21 mouse cellular contexts compared by ENCODE assay signal in genomic region chr1:168408757-168409156, GRCm38 (mm10). TPM values are rescaled to one million over a fixed set of nuclear protein-coding genes. Genes with fewer than 3 reads are reported as not detected.
A peak's percentile ranks its signal among the peaks of the same experiment; 100 is the strongest.
DNase-seq lines count a peak whose midpoint lies in the region; ATAC-seq and TF ChIP-seq lines count a peak whose summit lies in the region.
"Had no signal": no experiment of that assay in that cellular context is flagged by ENCODE, and none has a peak within 500 bp of the region (broad histone marks: within the 10 kb centered on the region; RNA-seq: fewer than 3 reads in every experiment).

No protein-coding gene starts in this region.

- DNase-seq in heart, embryonic 10.5 days (ENCODE audit: low spot score) = no peak
- DNase-seq in heart, adult 8-10 months (ENCODE audit: low spot score) = no peak
- no peak for DNase-seq in kidney, postnatal 36 days
- no peak for DNase-seq in neural tube, embryonic 11.5 days (ENCODE audit: low spot score)
- DNase-seq in spleen, postnatal 36 days (ENCODE audit: low spot score in 2 of 2) = no peak
- DNase-seq: B cell, adult 2 months; cerebellum, adult 8-10 months; gastrocnemius, postnatal 14 days; layer of hippocampus, postnatal 36 days; lung, postnatal 36 days; thymus, postnatal 36 days had no signal

- H3K27ac ChIP-seq in heart, embryonic 10.5 days = peak overlapping the region; percentile 3; the same call in 1 of the 2 replicates
- peak overlapping the region; percentile 81 for H3K27ac ChIP-seq in kidney, embryonic 15.5 days
- peak overlapping the region; percentile 29; the same call in 1 of the 2 replicates for H3K27ac ChIP-seq in neural tube, embryonic 11.5 days (ENCODE audit: low read depth, low read length)
- no peak overlapping the region for H3K27ac ChIP-seq in neural tube, embryonic 15.5 days (replicated peaks)
- H3K27ac ChIP-seq in olfactory bulb, adult 2 months (ENCODE audit: insufficient read depth, low read depth, low read length) = 0 out of 2 replicates have a peak overlapping the region, but pooled peaks have one; percentile 6
- H3K27ac ChIP-seq: hindbrain, embryonic 15.5 days; intestine, embryonic 15.5 days; limb, embryonic 15.5 days; liver, embryonic 15.5 days had no signal

- no peaks in the 10 kb centered on the region for H3K27me3 ChIP-seq in heart, embryonic 10.5 days (ENCODE audit: insufficient read depth, poor library complexity, severe bottlenecking)
- no peaks in the 10 kb centered on the region for H3K27me3 ChIP-seq in kidney, embryonic 15.5 days
- no peaks in the 10 kb centered on the region for H3K27me3 ChIP-seq in neural tube, embryonic 11.5 days (ENCODE audit: control insufficient read depth, insufficient read depth, low read length)
- no peaks in the 10 kb centered on the region for H3K27me3 ChIP-seq in neural tube, embryonic 15.5 days (replicated peaks)
- H3K27me3 ChIP-seq: heart, embryonic 12.5 days; hindbrain, embryonic 15.5 days; intestine, embryonic 15.5 days; limb, embryonic 15.5 days; liver, embryonic 15.5 days had no signal

- H3K9ac ChIP-seq in kidney, embryonic 15.5 days = no peak overlapping the region
- no peak overlapping the region for H3K9ac ChIP-seq in neural tube, embryonic 11.5 days (ENCODE audit: low read length)
- H3K9ac ChIP-seq in neural tube, embryonic 15.5 days (replicated peaks) = no peak overlapping the region
- H3K9ac ChIP-seq: heart, embryonic 12.5 days; hindbrain, embryonic 15.5 days; intestine, embryonic 15.5 days; limb, embryonic 15.5 days; liver, embryonic 15.5 days had no signal

- H3K4me1 ChIP-seq in heart, embryonic 10.5 days = peaks cover 78% of the 10 kb centered on the region
- H3K4me1 ChIP-seq in kidney, embryonic 15.5 days = peaks cover 90% of the 10 kb centered on the region
- H3K4me1 ChIP-seq in neural tube, embryonic 11.5 days (ENCODE audit: control insufficient read depth, insufficient read depth, low read length) = peaks cover 46% of the 10 kb centered on the region
- H3K4me1 ChIP-seq in neural tube, embryonic 15.5 days = peaks cover 35% of the 10 kb centered on the region
- H3K4me1 ChIP-seq in olfactory bulb, adult 2 months (ENCODE audit: control insufficient read depth, insufficient read depth, low read length) = peaks cover 40% of the 10 kb centered on the region
- H3K4me1 ChIP-seq: liver, embryonic 15.5 days had no signal

- WGBS in heart, embryonic 10.5 days = 69% methylated on average over 10 of the region's 10 CpGs
- 58% methylated on average over 10 of the region's 10 CpGs for WGBS in kidney, embryonic 15.5 days
- 56% methylated on average over 10 of the region's 10 CpGs for WGBS in neural tube, embryonic 11.5 days
- 30% methylated on average over 10 of the region's 10 CpGs for WGBS in neural tube, embryonic 15.5 days
- WGBS in olfactory bulb, adult 2 months = 27% methylated on average over 10 of the region's 10 CpGs

- H3K4me3 ChIP-seq in heart, embryonic 10.5 days = no peak overlapping the region
- no peak overlapping the region for H3K4me3 ChIP-seq in kidney, embryonic 15.5 days (replicated peaks)
- H3K4me3 ChIP-seq in neural tube, embryonic 11.5 days (ENCODE audit: low read depth, low read length) = no peak overlapping the region
- H3K4me3 ChIP-seq in neural tube, embryonic 15.5 days (replicated peaks) = no peak overlapping the region
- no peak overlapping the region for H3K4me3 ChIP-seq in olfactory bulb, adult 2 months (ENCODE audit: insufficient read depth, low read depth, low read length)
- H3K4me3 ChIP-seq: embryonic facial prominence, embryonic 10.5 days; heart, embryonic 12.5 days; hindbrain, embryonic 15.5 days; intestine, embryonic 15.5 days; limb, embryonic 15.5 days; liver, embryonic 15.5 days had no signal

- H3K36me3 ChIP-seq in heart, embryonic 10.5 days = peaks cover 24% of the 10 kb centered on the region
- peaks cover 50% of the 10 kb centered on the region for H3K36me3 ChIP-seq in kidney, embryonic 15.5 days
- no peaks in the 10 kb centered on the region for H3K36me3 ChIP-seq in neural tube, embryonic 11.5 days (ENCODE audit: control insufficient read depth, insufficient read depth, low read length)
- no peaks in the 10 kb centered on the region for H3K36me3 ChIP-seq in neural tube, embryonic 15.5 days
- H3K36me3 ChIP-seq: hindbrain, embryonic 15.5 days; intestine, embryonic 15.5 days; liver, embryonic 15.5 days had no signal

- ATAC-seq in kidney, embryonic 15.5 days (replicated peaks; ENCODE audit: low FRiP score) = no peak
- no peak for ATAC-seq in neural tube, embryonic 11.5 days (ENCODE audit: insufficient read depth, low FRiP score, low TSS enrichment)
- no peak for ATAC-seq in neural tube, embryonic 15.5 days (ENCODE audit: low FRiP score)
- ATAC-seq: intestine, embryonic 15.5 days; midbrain, embryonic 16.5 days had no signal

- TF ChIP-seq CTCF in olfactory bulb, adult 2 months (IDR thresholded peaks at IDR 0.05; ENCODE audit: insufficient read depth, low read depth, low read length) = no peak

- no peaks in the 10 kb centered on the region for H3K9me3 ChIP-seq in heart, embryonic 10.5 days
- no peaks in the 10 kb centered on the region for H3K9me3 ChIP-seq in kidney, embryonic 15.5 days (replicated peaks)
- H3K9me3 ChIP-seq in neural tube, embryonic 11.5 days (ENCODE audit: control insufficient read depth, low read length) = no peaks in the 10 kb centered on the region
- no peaks in the 10 kb centered on the region for H3K9me3 ChIP-seq in neural tube, embryonic 15.5 days (replicated peaks)
- H3K9me3 ChIP-seq: embryonic facial prominence, embryonic 10.5 days; heart, embryonic 12.5 days; hindbrain, embryonic 15.5 days; intestine, embryonic 15.5 days; limb, embryonic 15.5 days; liver, embryonic 15.5 days had no signal

- TF ChIP-seq POLR2A in olfactory bulb, adult 2 months (IDR thresholded peaks at IDR 0.05; ENCODE audit: insufficient read depth, low read depth, low read length) = no peak

- H3K4me2 ChIP-seq in kidney, embryonic 15.5 days = no peak overlapping the region
- H3K4me2 ChIP-seq in neural tube, embryonic 11.5 days (ENCODE audit: low read depth) = no peak overlapping the region
- no peak overlapping the region for H3K4me2 ChIP-seq in neural tube, embryonic 15.5 days
- H3K4me2 ChIP-seq: heart, embryonic 12.5 days; hindbrain, embryonic 15.5 days; intestine, embryonic 15.5 days; limb, embryonic 15.5 days; liver, embryonic 15.5 days had no signal

RNA-seq across cellular contexts. Expression of gene Pbx1, which starts 23.3 kb away (rescaled TPM):
- polyA plus RNA-seq in heart, embryonic 10.5 days (2016; fragmentation: Nextera tagmentation; extraction: Ambion mirVana) = 19.7 and 29.5 TPM in 2 replicates
- 10 to 100 TPM; 48.1 to 60.7 (median 56.2) TPM for total RNA-seq in heart, adult 8-10 months (2022)
- polyA plus RNA-seq in kidney, embryonic 15.5 days (2015; fragmentation: Nextera tagmentation; extraction: Ambion mirVana) = 81.9 and 84.5 TPM in 2 replicates
- 45.8 and 47.9 TPM in 2 replicates for polyA plus RNA-seq in neural tube, embryonic 11.5 days (2014; fragmentation: Nextera tagmentation; extraction: Ambion mirVana)
- polyA plus RNA-seq in neural tube, embryonic 15.5 days (2015; fragmentation: Nextera tagmentation; extraction: Ambion mirVana) = 28.8 and 31.4 TPM in 2 replicates
- polyA plus RNA-seq in olfactory bulb, adult 2 months (2012; ENCODE audit: insufficient read depth, insufficient read length, low replicate concordance, missing spikeins) = 133 and 332 TPM in 2 replicates
